Mouse (Mus musculus) hindbrain, postnatal 0 days (tissue): ENCODE data around the gene Calml3. TPM values are rescaled to one million over a fixed set of nuclear protein-coding genes. Genes with fewer than 3 reads are reported as not detected.

Source experiments
- ATAC-seq: fragments of 200-750 bp; cut with Nextera tagmentation; 2 replicates; pipeline ENCODE4 v1.8.0; 2017; ENCODE audit warnings: mild to moderate bottlenecking, moderate TSS enrichment, moderate library complexity
- DNase-seq: peaks from one replicate; pipeline ENCODE4 v3.0.0-alpha.2; 2015; ENCODE audit warnings: low spot score
- H3K27ac ChIP-seq: fragments of 300-500 bp; sonication (generic); 2 replicates; pipeline ENCODE4 v1.5.1; 2014; ENCODE audit warnings: mild to moderate bottlenecking
- H3K27me3 ChIP-seq: fragments of 300-500 bp; sonication (generic); 2 replicates; pipeline ENCODE4 v1.6.1; 2014; ENCODE audit warnings: low read length, mixed read lengths; ENCODE audit not compliant: insufficient read depth
- H3K36me3 ChIP-seq: fragments of 300-500 bp; sonication (generic); 2 replicates; pipeline ENCODE4 v1.6.1; 2014; ENCODE audit warnings: low read length, mixed read lengths; ENCODE audit not compliant: insufficient read depth
- H3K4me1 ChIP-seq: fragments of 300-500 bp; sonication (generic); 2 replicates; pipeline ENCODE4 v1.6.1; 2014; ENCODE audit warnings: antibody characterized with exemption, low read length, mixed read lengths; ENCODE audit not compliant: insufficient read depth
- H3K4me2 ChIP-seq: fragments of 300-500 bp; sonication (generic); 2 replicates; pipeline ENCODE4 v1.6.1; 2014; ENCODE audit warnings: low read depth, mild to moderate bottlenecking, low read length, moderate library complexity, mixed read lengths
- H3K4me3 ChIP-seq: fragments of 300-500 bp; sonication (generic); 2 replicates; pipeline ENCODE4 v1.5.1; 2014; ENCODE audit warnings: low read length
- H3K9ac ChIP-seq: fragments of 300-500 bp; sonication (generic); replicated peaks from 2 replicates; pipeline ENCODE4 v1.6.1; 2014; ENCODE audit warnings: mild to moderate bottlenecking, low read length, moderate library complexity, mixed read lengths
- H3K9me3 ChIP-seq: fragments of 300-500 bp; sonication (generic); 2 replicates; pipeline ENCODE4 v1.6.1; 2016; ENCODE audit warnings: low read length, mixed read lengths
- CTCF ChIP-seq: IDR thresholded peaks from 2 replicates; pipeline ENCODE4 v1.5.1; 2016; ENCODE audit warnings: antibody characterized with exemption, control low read depth, low read depth
- WGBS: fragments of 180-500 bp; shearing (Covaris S2); extraction: QIAGEN DNeasy Blood & Tissue Kit; methylation state at CpG from one replicate; pipeline ENCODE4 v1.1.7; 2014; 5-methylcytosine and 5-hydroxymethylcytosine counted together
- polyA plus RNA-seq: library from polyadenylated mRNA; unstranded; fragments of >200 nt; fragmentation: Nextera tagmentation; extraction: Ambion mirVana; gene quantifications from 2 replicates; pipeline ENCODE4 v1.2.1, GENCODE M21; 2015
- total RNA-seq: library from RNA; depleted of rRNA; stranded (reverse); fragments of >200 nt; gene quantifications from 2 replicates; pipeline ENCODE4 v1.2.3, GENCODE M21; 2014

The Calml3 gene
- total and polyA plus RNA-seq, 2 experiments from 2014 or later: not detected

GRCm38 (mm10) chr13:3805132-3805531 is 1.0 kb upstream of the Calml3 start:
- Histone ChIP-seq H3K9ac (no peak overlapping the region), H3K4me2 (no peak overlapping the region), H3K4me1 (no peaks in the 10 kb centered on the region), H3K36me3 (no peaks in the 10 kb centered on the region), H3K27me3 (no peaks in the 10 kb centered on the region), H3K4me3 (no peak overlapping the region), H3K27ac (no peak overlapping the region), H3K9me3 (no peaks in the 10 kb centered on the region)
- ATAC-seq (no peak), DNase-seq (no peak)
- TF ChIP-seq CTCF: no peak
- WGBS: 43% methylated on average over 2 of the region's 2 CpGs

GRCm38 (mm10) chr13:3799386-3799785 is 4.7 kb downstream of the Calml3 start:
- H3K4me3 ChIP-seq: no peak overlapping the region
- 80% methylated on average over 3 of the region's 3 CpGs for WGBS

GRCm38 (mm10) chr13:3798751-3799150 is 5.4 kb downstream of the Calml3 start:
- no peaks in the 10 kb centered on the region for H3K9me3 ChIP-seq
- ATAC-seq (no peak), DNase-seq (no peak)
- no peaks in the 10 kb centered on the region for H3K36me3 ChIP-seq
- H3K27ac ChIP-seq: no peak overlapping the region
- no peak for TF ChIP-seq CTCF
- H3K4me1 ChIP-seq: no peaks in the 10 kb centered on the region
- no peak overlapping the region for H3K9ac ChIP-seq
- no peak overlapping the region for H3K4me3 ChIP-seq
- H3K4me2 ChIP-seq: no peak overlapping the region
- H3K27me3 ChIP-seq: no peaks in the 10 kb centered on the region

More at GRCm38 (mm10) chr13:3799386-3799785, 4.7 kb downstream of the Calml3 start:
- H3K4me1 ChIP-seq: no peaks in the 10 kb centered on the region
- H3K4me2 ChIP-seq: no peak overlapping the region
- ATAC-seq (no peak), DNase-seq (no peak)
- TF ChIP-seq CTCF: no peak
- no peaks in the 10 kb centered on the region for H3K27me3 ChIP-seq
- H3K36me3 ChIP-seq: no peaks in the 10 kb centered on the region
- H3K9me3 ChIP-seq: no peaks in the 10 kb centered on the region
- H3K9ac ChIP-seq: no peak overlapping the region
- no peak overlapping the region for H3K27ac ChIP-seq

- Histone ChIP-seq H3K36me3 (no peaks in the 10 kb centered on the region), H3K4me1 (no peaks in the 10 kb centered on the region), H3K27me3 (no peaks in the 10 kb centered on the region), H3K27ac (no peak overlapping the region), H3K4me2 (no peak overlapping the region), H3K4me3 (no peak overlapping the region), H3K9me3 (no peaks in the 10 kb centered on the region), H3K9ac (no peak overlapping the region)
- 91% methylated on average over 4 of the region's 4 CpGs for WGBS
- DNase-seq (no peak), ATAC-seq (no peak)
- no peak for TF ChIP-seq CTCF
Observed at GRCm38 (mm10) chr13:3796649-3797048, 7.5 kb downstream of the Calml3 start.

GRCm38 (mm10) chr13:3789531-3789930 is 14.6 kb downstream of the Calml3 start:
- 86% methylated on average over 2 of the region's 2 CpGs for WGBS
- H3K9me3 ChIP-seq: no peaks in the 10 kb centered on the region
- DNase-seq (no peak), ATAC-seq (no peak)
- H3K4me2 ChIP-seq: no peak overlapping the region
- no peak for TF ChIP-seq CTCF
- H3K4me3 ChIP-seq: no peak overlapping the region
- H3K36me3 ChIP-seq: no peaks in the 10 kb centered on the region
- no peak overlapping the region for H3K9ac ChIP-seq
- H3K4me1 ChIP-seq: no peaks in the 10 kb centered on the region
- H3K27ac ChIP-seq: no peak overlapping the region
- H3K27me3 ChIP-seq: no peaks in the 10 kb centered on the region

- ATAC-seq (no peak), DNase-seq (no peak)
- no peak for TF ChIP-seq CTCF
- Histone ChIP-seq H3K27ac (no peak overlapping the region), H3K4me1 (no peaks in the 10 kb centered on the region), H3K36me3 (no peaks in the 10 kb centered on the region), H3K9ac (no peak overlapping the region), H3K27me3 (no peaks in the 10 kb centered on the region), H3K4me2 (no peak overlapping the region), H3K9me3 (no peaks in the 10 kb centered on the region), H3K4me3 (no peak overlapping the region)
- WGBS: 95% methylated on average over 2 of the region's 2 CpGs
Observed at GRCm38 (mm10) chr13:3788588-3788987, 15.5 kb downstream of the Calml3 start.

- no peak overlapping the region for H3K4me3 ChIP-seq
- no peaks in the 10 kb centered on the region for H3K36me3 ChIP-seq
- no peaks in the 10 kb centered on the region for H3K9me3 ChIP-seq
- H3K27ac ChIP-seq: no peak overlapping the region
- no peak overlapping the region for H3K4me2 ChIP-seq
- no peak for ATAC-seq
- 88% methylated on average over 3 of the region's 3 CpGs for WGBS
- H3K9ac ChIP-seq: no peak overlapping the region
- TF ChIP-seq CTCF: no peak
- DNase-seq: no peak
- no peaks in the 10 kb centered on the region for H3K27me3 ChIP-seq
- H3K4me1 ChIP-seq: no peaks in the 10 kb centered on the region
Observed at GRCm38 (mm10) chr13:3787644-3788043, 16.5 kb downstream of the Calml3 start.

GRCm38 (mm10) chr13:3787102-3787501 is 17.0 kb downstream of the Calml3 start:
- H3K4me1 ChIP-seq: no peaks in the 10 kb centered on the region
- H3K9me3 ChIP-seq: no peaks in the 10 kb centered on the region
- no peak overlapping the region for H3K9ac ChIP-seq
- H3K36me3 ChIP-seq: no peaks in the 10 kb centered on the region
- WGBS: 59% methylated on average over 4 of the region's 4 CpGs
- no peak overlapping the region for H3K4me2 ChIP-seq
- no peak overlapping the region for H3K27ac ChIP-seq
- no peaks in the 10 kb centered on the region for H3K27me3 ChIP-seq
- no peak overlapping the region for H3K4me3 ChIP-seq
- ATAC-seq (no peak), DNase-seq (no peak)
- no peak for TF ChIP-seq CTCF
